Mouse (Mus musculus) stomach, embryonic 14.5 days (tissue): ENCODE results near the gene Bace2. TPM values are rescaled to one million over a fixed set of nuclear protein-coding genes. Genes with fewer than 3 reads are reported as not detected.

Experiments used
- ATAC-seq: fragments of 200-750 bp; cut with Nextera tagmentation; 2 replicates; pipeline ENCODE4 v1.8.0; 2017; ENCODE audit warnings: low read depth, moderate TSS enrichment; ENCODE audit not compliant: insufficient number of reproducible peaks, insufficient read depth, low FRiP score
- H3K27ac ChIP-seq: fragments of 300-500 bp; sonication (generic); 2 replicates; pipeline ENCODE4 v1.5.1; 2014; ENCODE audit warnings: mild to moderate bottlenecking, low read length, moderate library complexity, mixed read lengths
- H3K27me3 ChIP-seq: fragments of 300-500 bp; sonication (generic); 2 replicates; pipeline ENCODE4 v1.6.1; 2014; ENCODE audit warnings: low read length, control low read depth, mixed read lengths; ENCODE audit not compliant: control insufficient read depth, insufficient read depth
- H3K36me3 ChIP-seq: fragments of 300-500 bp; sonication (generic); 2 replicates; pipeline ENCODE4 v1.6.1; 2014; ENCODE audit warnings: mild to moderate bottlenecking, control low read depth, low read length, moderate library complexity, mixed read lengths; ENCODE audit not compliant: control insufficient read depth, insufficient read depth
- H3K4me1 ChIP-seq: fragments of 300-500 bp; sonication (generic); 2 replicates; pipeline ENCODE4 v1.6.1; 2014; ENCODE audit warnings: low read length, control low read depth, mixed read lengths; ENCODE audit not compliant: control insufficient read depth, insufficient read depth
- H3K4me2 ChIP-seq: fragments of 300-500 bp; sonication (generic); replicated peaks from 2 replicates; pipeline ENCODE4 v1.6.1; 2014; ENCODE audit warnings: low read depth, low read length, control low read depth
- H3K4me3 ChIP-seq: fragments of 300-500 bp; sonication (generic); 2 replicates; pipeline ENCODE4 v1.5.1; 2014; ENCODE audit warnings: low read depth, low read length, control low read depth
- H3K9ac ChIP-seq: fragments of 300-500 bp; sonication (generic); replicated peaks from 2 replicates; pipeline ENCODE4 v1.6.1; 2014; ENCODE audit warnings: low read depth, mild to moderate bottlenecking, control low read depth, low read length, moderate library complexity, mixed read lengths
- H3K9me3 ChIP-seq: fragments of 300-500 bp; sonication (generic); 2 replicates; pipeline ENCODE4 v1.6.1; 2016; ENCODE audit warnings: low read depth, low read length, control low read depth; ENCODE audit not compliant: control insufficient read depth
- WGBS: fragments of 180-500 bp; shearing (Covaris S2); extraction: QIAGEN DNeasy Blood & Tissue Kit; methylation state at CpG from one replicate; pipeline ENCODE4 v1.1.7; 2014; 5-methylcytosine and 5-hydroxymethylcytosine counted together
- polyA plus RNA-seq: library from polyadenylated mRNA; unstranded; fragments of >200 nt; fragmentation: Nextera tagmentation; extraction: Ambion mirVana; gene quantifications from 2 replicates; pipeline ENCODE4 v1.2.1, GENCODE M21; 2014

The Bace2 gene
- polyA plus RNA-seq, 1 experiment from 2014 or later: 89.0 TPM

DNA sequence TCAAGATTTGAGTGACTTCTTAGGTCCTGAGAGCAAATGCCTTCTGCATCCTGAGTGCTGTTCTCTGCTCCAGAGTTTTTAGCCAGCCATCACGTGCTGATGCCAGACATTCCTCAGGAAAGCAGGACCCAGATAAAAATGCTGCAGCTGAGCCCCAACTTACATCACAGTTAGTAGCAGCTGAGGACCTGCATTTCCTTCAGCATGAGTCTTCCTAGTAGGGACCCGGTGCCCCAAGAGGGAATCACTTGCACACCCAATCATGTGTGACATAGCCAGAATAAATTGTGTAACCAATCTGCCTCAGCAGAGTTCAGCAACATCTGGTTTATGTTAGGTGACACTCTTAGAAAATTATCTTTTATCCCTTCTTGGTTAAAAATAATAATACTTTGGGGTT is 34.7 kb downstream of the Bace2 start:
- WGBS: 13% methylated on average over 2 of the region's 2 CpGs
- Histone ChIP-seq H3K4me2 (no peak overlapping the region), H3K4me1 (peaks cover 3% of the 10 kb centered on the region; the same call in 1 of the 2 replicates), H3K9ac (no peak overlapping the region), H3K27ac (no peak overlapping the region), H3K9me3 (no peaks in the 10 kb centered on the region), H3K36me3 (no peaks in the 10 kb centered on the region), H3K27me3 (no peaks in the 10 kb centered on the region), H3K4me3 (no peak overlapping the region)
- no peak for ATAC-seq

DNA sequence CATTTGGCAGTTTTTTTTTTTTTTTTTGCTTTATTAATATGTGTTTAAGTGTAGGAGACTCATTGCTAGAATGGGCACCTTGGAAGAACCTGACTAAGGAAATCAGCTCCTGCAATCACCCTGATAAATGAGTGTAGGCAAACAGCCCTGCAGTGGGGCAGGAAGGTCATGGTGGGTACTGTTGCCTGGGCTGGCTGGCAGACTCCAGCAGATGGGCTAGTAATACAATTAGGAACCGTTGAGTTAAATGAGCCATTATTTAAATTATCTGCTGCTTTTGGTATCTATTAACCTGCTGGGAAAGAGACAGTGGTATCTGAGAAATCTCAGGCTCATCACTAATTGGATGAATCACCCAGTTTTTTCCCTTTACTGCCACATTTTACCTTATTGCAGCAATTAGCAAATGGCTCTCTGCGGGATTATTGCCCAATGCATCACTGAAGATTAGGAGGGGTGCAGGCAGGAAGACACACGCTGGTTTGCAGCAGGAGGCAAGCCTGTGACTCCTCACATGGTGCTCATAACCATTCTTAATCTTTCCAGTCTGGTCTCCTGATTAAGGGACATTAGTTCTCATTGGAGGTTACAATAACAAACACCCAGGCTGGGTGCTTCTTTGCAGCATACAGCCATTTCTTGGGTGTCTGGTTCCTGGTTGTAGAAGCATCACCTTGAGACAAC is 35.3 kb downstream of the Bace2 start:
- H3K27ac ChIP-seq: no peak overlapping the region
- no peaks in the 10 kb centered on the region for H3K36me3 ChIP-seq
- ATAC-seq: no peak
- H3K4me1 ChIP-seq: peaks cover 3% of the 10 kb centered on the region; the same call in 1 of the 2 replicates
- no peak overlapping the region for H3K4me2 ChIP-seq
- H3K4me3 ChIP-seq: no peak overlapping the region
- H3K27me3 ChIP-seq: no peaks in the 10 kb centered on the region
- WGBS: 33% methylated on average over 3 of the region's 3 CpGs
- no peak overlapping the region for H3K9ac ChIP-seq
- no peaks in the 10 kb centered on the region for H3K9me3 ChIP-seq

DNA sequence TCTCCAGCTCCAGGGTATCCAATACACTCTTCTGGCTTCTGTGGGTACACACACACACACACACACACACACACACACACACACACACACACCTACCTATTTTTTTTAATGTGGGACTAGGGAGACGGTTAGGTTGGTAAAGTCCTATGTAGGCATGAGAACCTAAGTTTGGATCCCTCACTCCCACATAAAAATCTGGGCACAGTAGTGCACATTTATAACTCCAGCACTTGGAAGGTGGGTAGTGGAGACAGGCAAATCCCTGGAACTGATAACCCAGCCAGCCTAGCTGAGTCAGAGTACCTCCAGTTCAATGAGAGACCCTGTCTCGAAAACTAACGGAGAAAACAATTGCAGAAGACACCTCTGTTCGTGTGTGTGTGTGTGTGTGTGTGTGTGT is 39.9 kb downstream of the Bace2 start:
- no peaks in the 10 kb centered on the region for H3K9me3 ChIP-seq
- H3K36me3 ChIP-seq: no peaks in the 10 kb centered on the region
- 85% methylated on average over 4 of the region's 4 CpGs for WGBS
- no peak for ATAC-seq
- H3K27ac ChIP-seq: no peak overlapping the region
- H3K4me2 ChIP-seq: no peak overlapping the region
- no peak overlapping the region for H3K4me3 ChIP-seq
- H3K27me3 ChIP-seq: no peaks in the 10 kb centered on the region
- H3K4me1 ChIP-seq: peaks cover 3% of the 10 kb centered on the region; the same call in 1 of the 2 replicates
- no peak overlapping the region for H3K9ac ChIP-seq

DNA sequence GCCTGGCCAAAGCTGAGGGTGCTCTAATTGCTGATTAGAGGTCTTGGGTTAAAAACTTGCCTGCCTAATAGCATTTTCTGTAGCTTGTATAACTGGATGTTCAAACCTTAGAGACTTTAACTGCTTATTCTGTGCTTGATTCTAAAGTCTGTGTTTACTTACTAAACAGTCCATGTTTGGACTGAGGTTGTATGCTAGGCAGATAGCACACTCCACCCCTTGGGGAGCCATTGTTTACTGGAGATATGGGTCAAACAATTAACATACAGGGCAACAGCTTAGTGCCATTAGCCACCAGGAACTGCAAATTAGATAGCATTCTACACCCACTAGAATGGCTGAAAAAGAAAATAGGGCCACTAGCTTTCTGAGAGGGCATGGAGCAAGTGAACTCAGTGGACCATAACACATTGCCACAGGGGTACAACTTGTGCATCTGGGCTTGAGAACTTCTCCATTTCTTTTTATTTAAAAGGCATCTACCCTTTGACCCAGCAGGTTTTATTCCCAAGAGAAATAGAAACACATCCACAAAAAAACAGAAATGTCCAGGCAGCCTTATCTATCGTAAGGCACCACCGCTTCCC is 41.5 kb downstream of the Bace2 start:
- no peak overlapping the region for H3K9ac ChIP-seq
- H3K4me3 ChIP-seq: no peak overlapping the region
- peak; percentile 47; the same call in 1 of the 2 replicates for ATAC-seq
- H3K9me3 ChIP-seq: no peaks in the 10 kb centered on the region
- no peaks in the 10 kb centered on the region for H3K27me3 ChIP-seq
- H3K4me2 ChIP-seq: no peak overlapping the region
- 74% methylated on average over 2 of the region's 2 CpGs for WGBS
- H3K36me3 ChIP-seq: no peaks in the 10 kb centered on the region
- H3K27ac ChIP-seq: peak overlapping the region; percentile 48; the same call in 1 of the 2 replicates
- no peaks in the 10 kb centered on the region for H3K4me1 ChIP-seq

DNA sequence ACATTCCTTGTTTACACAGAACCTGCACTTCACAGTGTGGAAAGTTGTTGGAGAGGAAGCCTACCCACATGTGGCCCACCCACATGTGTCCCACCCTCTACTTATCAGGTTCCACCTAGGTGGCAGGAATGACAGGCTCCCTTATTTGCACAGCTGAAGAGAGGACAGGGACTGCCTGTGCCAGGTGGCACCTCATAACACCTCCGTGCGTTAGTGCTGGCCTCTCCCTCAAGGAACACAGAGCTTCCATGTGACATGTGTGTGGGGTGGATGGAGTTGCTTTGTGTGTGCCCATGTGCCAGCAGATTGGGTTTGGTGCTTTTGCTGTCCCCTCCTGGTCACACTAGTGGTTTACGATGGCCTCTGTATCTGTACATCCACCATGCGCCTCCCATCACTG is 43.4 kb downstream of the Bace2 start:
- 0 out of 2 replicates have a peak, but pooled peaks have one; percentile 16 for ATAC-seq

DNA sequence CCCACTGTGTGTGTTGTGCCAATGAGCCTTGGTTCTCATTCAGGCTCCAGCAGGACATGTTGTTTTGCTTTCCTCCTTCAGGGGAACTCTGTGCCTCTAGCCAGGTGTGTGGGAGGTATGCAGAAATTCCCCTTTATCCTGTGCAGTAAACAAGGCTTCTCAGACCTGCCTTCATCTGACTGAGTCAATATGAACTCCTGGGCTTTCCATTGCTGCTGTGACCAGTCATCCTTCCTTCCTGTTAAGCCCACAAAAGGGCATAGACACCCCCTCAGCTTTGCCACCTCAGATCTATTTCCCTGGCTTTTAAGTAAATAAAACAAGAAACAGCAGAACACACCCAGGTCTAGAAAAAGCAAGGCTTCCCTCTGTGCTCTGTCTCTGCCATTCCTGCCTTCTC is 45.2 kb downstream of the Bace2 start:
- H3K9ac ChIP-seq: no peak overlapping the region
- no peaks in the 10 kb centered on the region for H3K4me1 ChIP-seq
- no peaks in the 10 kb centered on the region for H3K9me3 ChIP-seq
- no peaks in the 10 kb centered on the region for H3K36me3 ChIP-seq
- peak; percentile 25 for ATAC-seq
- H3K27ac ChIP-seq: peak overlapping the region; percentile 85
- no peak overlapping the region for H3K4me2 ChIP-seq
- H3K4me3 ChIP-seq: no peak overlapping the region
- no peaks in the 10 kb centered on the region for H3K27me3 ChIP-seq

More for the DNA sequence above, 43.4 kb downstream of the Bace2 start:
- Histone ChIP-seq H3K4me3 (no peak overlapping the region), H3K36me3 (no peaks in the 10 kb centered on the region), H3K9ac (no peak overlapping the region), H3K9me3 (no peaks in the 10 kb centered on the region), H3K27me3 (no peaks in the 10 kb centered on the region), H3K4me2 (no peak overlapping the region), H3K27ac (no peak overlapping the region), H3K4me1 (no peaks in the 10 kb centered on the region)
- WGBS: 85% methylated on average over 4 of the region's 4 CpGs

DNA sequence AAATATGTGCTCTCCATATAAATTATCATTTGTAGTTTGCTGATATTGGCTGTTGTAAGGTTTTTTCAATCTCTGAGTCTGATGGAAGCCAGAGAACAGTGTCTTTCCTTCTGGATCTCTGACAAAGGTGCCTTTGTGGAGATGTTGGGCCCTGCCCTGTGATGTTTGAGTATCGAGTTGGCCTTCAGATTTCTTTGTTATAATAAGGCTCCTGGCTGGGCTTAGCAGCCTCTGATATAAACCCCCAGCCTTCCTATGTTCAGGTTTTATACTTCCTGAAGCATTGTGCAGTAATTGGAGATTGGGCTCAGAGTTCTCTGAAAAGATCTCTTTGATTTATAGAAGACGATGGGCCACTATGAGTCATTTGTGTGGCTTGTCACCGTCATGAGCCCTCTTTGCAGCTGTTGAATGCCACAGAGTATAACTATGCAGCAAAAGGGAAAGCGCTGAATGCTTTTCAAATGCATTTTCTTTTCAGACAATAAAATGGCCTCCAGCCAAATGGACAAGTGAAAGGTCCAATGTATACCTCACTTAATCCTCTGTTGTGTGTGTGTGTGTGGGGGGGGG is 45.8 kb downstream of the Bace2 start:
- Histone ChIP-seq H3K27me3 (no peaks in the 10 kb centered on the region), H3K4me3 (no peak overlapping the region), H3K9me3 (no peaks in the 10 kb centered on the region), H3K27ac (peak overlapping the region; percentile 85), H3K36me3 (no peaks in the 10 kb centered on the region), H3K9ac (no peak overlapping the region), H3K4me2 (no peak overlapping the region), H3K4me1 (no peaks in the 10 kb centered on the region)
- WGBS: 55% methylated on average over 4 of the region's 4 CpGs
- ATAC-seq: 0 out of 2 replicates have a peak, but pooled peaks have one; percentile 25

DNA sequence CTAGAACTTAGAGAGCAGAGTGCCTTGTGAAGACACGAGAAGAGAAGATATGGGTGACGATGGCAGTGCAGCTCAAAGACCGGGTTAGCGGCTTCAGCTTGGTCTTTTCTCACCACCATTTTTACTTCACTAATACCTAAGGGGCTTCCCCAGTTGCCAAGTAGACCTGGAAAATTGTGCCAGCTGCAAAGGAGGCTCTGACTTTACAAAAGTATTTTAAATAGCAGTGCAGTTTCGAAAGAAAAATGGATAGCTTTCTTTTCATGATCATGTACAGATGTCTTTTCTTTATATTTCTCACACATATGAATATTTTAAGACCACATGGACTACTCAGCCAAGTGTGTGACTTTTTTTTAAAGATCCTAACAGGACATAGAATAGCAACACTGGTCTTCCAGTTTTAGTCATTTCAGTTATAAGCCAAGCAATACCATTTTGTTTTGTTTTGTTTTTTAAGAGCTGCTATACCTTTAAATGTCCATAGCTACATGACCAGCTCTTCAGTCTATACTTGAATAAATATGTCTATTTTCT is 49.0 kb downstream of the Bace2 start:
- no peak overlapping the region for H3K4me3 ChIP-seq
- no peak overlapping the region for H3K9ac ChIP-seq
- 91% methylated on average over 5 of the region's 5 CpGs for WGBS
- no peaks in the 10 kb centered on the region for H3K4me1 ChIP-seq
- no peak overlapping the region for H3K4me2 ChIP-seq
- H3K27ac ChIP-seq: no peak overlapping the region
- H3K27me3 ChIP-seq: no peaks in the 10 kb centered on the region
- no peaks in the 10 kb centered on the region for H3K36me3 ChIP-seq
- H3K9me3 ChIP-seq: no peaks in the 10 kb centered on the region
- ATAC-seq: no peak
